In the genomic region with DNA sequence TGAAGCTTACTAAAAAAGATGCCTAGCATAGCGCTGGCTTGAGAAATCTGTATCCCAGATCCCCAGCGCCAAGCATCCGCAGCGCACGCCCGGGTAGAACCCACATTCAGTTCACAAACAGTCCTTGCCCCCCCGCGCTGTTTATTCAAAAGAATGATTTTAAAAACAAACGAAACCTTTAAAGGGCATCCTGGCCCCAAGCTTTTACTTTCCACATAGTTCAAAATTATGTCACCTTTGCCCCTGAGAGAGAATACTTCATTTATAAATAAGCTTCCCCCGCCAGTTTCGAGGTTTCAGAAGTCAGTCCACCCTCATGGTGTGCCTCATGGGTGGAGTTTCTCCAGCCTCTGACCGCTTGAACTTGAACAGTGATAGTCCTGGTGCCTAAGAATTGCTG, we compare ENCODE assay signal across 8 mouse cellular contexts. TPM values are rescaled to one million over a fixed set of nuclear protein-coding genes. Genes with fewer than 3 reads are reported as not detected.
DNase-seq lines count a peak whose midpoint lies in the region; ATAC-seq and TF ChIP-seq lines count a peak whose summit lies in the region.

No protein-coding gene starts in this region.

- peak overlapping the region; percentile 81 for H3K27ac ChIP-seq in layer of hippocampus, adult 2 months
- H3K27ac ChIP-seq in embryonic facial prominence, embryonic 14.5 days (replicated peaks; ENCODE audit: low read depth, low read length), result peak overlapping the region; percentile 93; the same call in 1 of the 2 replicates
- H3K27ac ChIP-seq in kidney, embryonic 16.5 days (ENCODE audit: low read length), result no peak overlapping the region
- H3K27ac ChIP-seq in midbrain, embryonic 14.5 days (replicated peaks; ENCODE audit: low read depth, low read length), result no peak overlapping the region
- no peak overlapping the region for H3K27ac ChIP-seq in thymus, adult 2 months (ENCODE audit: control insufficient read depth, insufficient read depth, low read length)

- peak overlapping the region; percentile 80 for H3K4me3 ChIP-seq in layer of hippocampus, adult 2 months
- peak overlapping the region; percentile 75 for H3K4me3 ChIP-seq in embryonic facial prominence, embryonic 14.5 days (ENCODE audit: low read depth, low read length)
- peak overlapping the region; percentile 73 for H3K4me3 ChIP-seq in kidney, embryonic 16.5 days (ENCODE audit: low read length)
- peak overlapping the region; percentile 56 for H3K4me3 ChIP-seq in midbrain, embryonic 14.5 days (replicated peaks; ENCODE audit: low read depth, low read length)
- no peak overlapping the region for H3K4me3 ChIP-seq in thymus, adult 2 months (ENCODE audit: control insufficient read depth, insufficient read depth, low read length)

- TF ChIP-seq CTCF in layer of hippocampus, adult 2 months (conservative IDR thresholded peaks at IDR 0.05), result no peak
- TF ChIP-seq CTCF in thymus, adult 2 months (IDR thresholded peaks at IDR 0.05; ENCODE audit: borderline replicate concordance, control insufficient read depth, extremely low read depth, insufficient read depth, low read length, poor library complexity), result no peak

- peak overlapping the region; percentile 80 for H3K9ac ChIP-seq in embryonic facial prominence, embryonic 14.5 days (ENCODE audit: low read depth, low read length)
- H3K9ac ChIP-seq in kidney, embryonic 16.5 days (replicated peaks; ENCODE audit: low read length), result peak overlapping the region; percentile 73
- H3K9ac ChIP-seq in midbrain, embryonic 14.5 days (replicated peaks; ENCODE audit: low read length), result no peak overlapping the region

- no peak for DNase-seq in layer of hippocampus, adult 2 months (ENCODE audit: low spot score in 2 of 2)
- no peak for DNase-seq in layer of hippocampus, adult 8-10 months (ENCODE audit: low spot score in 2 of 2)
- DNase-seq in embryonic facial prominence, embryonic 14.5 days (ENCODE audit: low spot score), result no peak
- DNase-seq in midbrain, embryonic 14.5 days, result peak; percentile 17
- no peak for DNase-seq in gastrocnemius, postnatal 14 days
- no peak for DNase-seq in thymus, adult 2 months
- DNase-seq in layer of hippocampus, adult 9-11 months, result no peak

- peak overlapping the region; percentile 99 for H3K4me2 ChIP-seq in embryonic facial prominence, embryonic 14.5 days (ENCODE audit: low read depth, low read length)
- peak overlapping the region; percentile 84 for H3K4me2 ChIP-seq in kidney, embryonic 16.5 days (replicated peaks; ENCODE audit: low read depth, low read length)
- H3K4me2 ChIP-seq in midbrain, embryonic 14.5 days (ENCODE audit: low read length), result peak overlapping the region; percentile 99

- WGBS in embryonic facial prominence, embryonic 14.5 days, result 13% methylated on average over 12 of the region's 12 CpGs
- 12% methylated on average over 12 of the region's 12 CpGs for WGBS in kidney, embryonic 16.5 days
- 14% methylated on average over 12 of the region's 12 CpGs for WGBS in midbrain, embryonic 14.5 days
- 42% methylated on average over 12 of the region's 12 CpGs for WGBS in thymus, adult 2 months

- intact Hi-C loops in gastrocnemius, postnatal 14 days (cut with DNase I; ENCODE audit: low total_unique reads), result loop anchor here (10.0 kb wide), 1 partner anchor 116 kb away; no protein-coding TSS in a partner anchor

- H3K4me1 ChIP-seq in embryonic facial prominence, embryonic 14.5 days (ENCODE audit: control insufficient read depth, insufficient read depth, low read length), result peaks cover 13% of the 10 kb centered on the region
- peaks cover 16% of the 10 kb centered on the region for H3K4me1 ChIP-seq in kidney, embryonic 16.5 days (ENCODE audit: insufficient read depth, low read length)
- H3K4me1 ChIP-seq in midbrain, embryonic 14.5 days (ENCODE audit: control insufficient read depth, insufficient read depth, low read length), result peaks cover 8% of the 10 kb centered on the region
- no peaks in the 10 kb centered on the region for H3K4me1 ChIP-seq in thymus, adult 2 months (replicated peaks; ENCODE audit: control insufficient read depth, insufficient read depth, low read length)

- no peaks in the 10 kb centered on the region for H3K27me3 ChIP-seq in embryonic facial prominence, embryonic 14.5 days (replicated peaks; ENCODE audit: control insufficient read depth, insufficient read depth, low read length)
- H3K27me3 ChIP-seq in kidney, embryonic 16.5 days (ENCODE audit: insufficient read depth, low read length), result no peaks in the 10 kb centered on the region
- H3K27me3 ChIP-seq in midbrain, embryonic 14.5 days (ENCODE audit: control insufficient read depth, insufficient read depth, low read length), result peaks cover 5% of the 10 kb centered on the region; the same call in 1 of the 2 replicates
- H3K27me3 ChIP-seq in thymus, adult 2 months (ENCODE audit: control insufficient read depth, insufficient read depth, low read length), result peaks cover 7% of the 10 kb centered on the region; the same call in 1 of the 2 replicates

- TF ChIP-seq POLR2A in thymus, adult 2 months (IDR thresholded peaks at IDR 0.05; ENCODE audit: control insufficient read depth, extremely low read depth, insufficient read depth, low read length, poor library complexity), result no peak

- ATAC-seq in embryonic facial prominence, embryonic 14.5 days (ENCODE audit: low read depth), result no peak
- no peak for ATAC-seq in kidney, embryonic 16.5 days (ENCODE audit: low FRiP score, low TSS enrichment)
- ATAC-seq in midbrain, embryonic 14.5 days (ENCODE audit: low FRiP score, low TSS enrichment), result no peak

- no peaks in the 10 kb centered on the region for H3K9me3 ChIP-seq in embryonic facial prominence, embryonic 14.5 days (ENCODE audit: control insufficient read depth, low read length)
- no peaks in the 10 kb centered on the region for H3K9me3 ChIP-seq in kidney, embryonic 16.5 days (ENCODE audit: low read length)
- H3K9me3 ChIP-seq in midbrain, embryonic 14.5 days (ENCODE audit: control insufficient read depth, low read length), result no peaks in the 10 kb centered on the region

- no peaks in the 10 kb centered on the region for H3K36me3 ChIP-seq in embryonic facial prominence, embryonic 14.5 days (ENCODE audit: control insufficient read depth, insufficient read depth, low read length)
- no peaks in the 10 kb centered on the region for H3K36me3 ChIP-seq in kidney, embryonic 16.5 days (ENCODE audit: insufficient read depth, low read length)
- no peaks in the 10 kb centered on the region for H3K36me3 ChIP-seq in midbrain, embryonic 14.5 days (ENCODE audit: control insufficient read depth, insufficient read depth, low read length)
- H3K36me3 ChIP-seq in thymus, adult 2 months (ENCODE audit: control insufficient read depth, insufficient read depth, low read length), result no peaks in the 10 kb centered on the region

RNA-seq across cellular contexts. Expression of a gene that starts 1.6 kb away (rescaled TPM):
- 1 to 10 TPM; 7.6 to 8.2 TPM for total RNA-seq in layer of hippocampus, adult 2 months (2021)
- 10 to 100 TPM in 3 of 4 experiments, 1 to 10 TPM in 1; 8.6 to 30.0 (median 18.7) TPM for total RNA-seq in layer of hippocampus, adult 8-10 months (2022)
- 19.3 and 22.4 TPM in 2 replicates for polyA plus RNA-seq in embryonic facial prominence, embryonic 14.5 days (2014; fragmentation: Nextera tagmentation; extraction: Ambion mirVana)
- 26.4 and 27.8 TPM in 2 replicates for polyA plus RNA-seq in kidney, embryonic 16.5 days (2015; fragmentation: Nextera tagmentation; extraction: Ambion mirVana)
- polyA plus RNA-seq in midbrain, embryonic 14.5 days (2014; fragmentation: Nextera tagmentation; extraction: Ambion mirVana), result 3.8 and 6.5 TPM in 2 replicates
- 10 to 100 TPM; 14.4 to 15.2 TPM for total RNA-seq in gastrocnemius, postnatal 14 days (2021)
- polyA plus RNA-seq in thymus, adult 2 months (2012; rRNA removed), result 3.6 and 3.7 TPM in 2 replicates

Comparison
In these comparisons a context has a peak if more than half of its experiments do, and no peak if none do; other contexts are left out.
1. H3K27ac ChIP-seq: peak in layer of hippocampus, adult 2 months (single experiment) and embryonic facial prominence, embryonic 14.5 days (single experiment); none in kidney, embryonic 16.5 days (single experiment), midbrain, embryonic 14.5 days (single experiment) and thymus, adult 2 months (single experiment).
2. Peak in every context shown above with its lines, with median percentiles within 50 percentile points of each other: H3K4me2 ChIP-seq.